Mouse (Mus musculus): ENCODE results near the gene Lmx1a. TPM values are rescaled to one million over a fixed set of nuclear protein-coding genes. Genes with fewer than 3 reads are reported as not detected.
A peak's percentile ranks its signal among the peaks of the same experiment; 100 is the strongest.

The Lmx1a gene
- total RNA-seq, 1 experiment from 2014 or later, result not detected

GRCm38 (mm10) chr1:167691911-167692682 is 3.1 kb downstream of the Lmx1a start:
- ATAC-seq (replicated peaks in 1 of 2; ENCODE audit: insufficient read depth in 1 of 2, low FRiP score in 2 of 2, low TSS enrichment in 1 of 2, low read depth in 1 of 2, poor library complexity in 2 of 2, severe bottlenecking in 2 of 2), result peak; percentile 14 to 28; a peak in 2 of 4 replicates

- ATAC-seq (replicated peaks in 1 of 2; ENCODE audit: insufficient read depth in 1 of 2, low FRiP score in 2 of 2, low TSS enrichment in 1 of 2, low read depth in 1 of 2, poor library complexity in 2 of 2, severe bottlenecking in 2 of 2), result no peak; a peak in 1 of 4 replicates
These were observed 3.6 kb downstream of the Lmx1a start for GRCm38 (mm10) chr1:167692683-167693045.

GRCm38 (mm10) chr1:167693499-167694240 is 4.6 kb downstream of the Lmx1a start:
- no peak for ATAC-seq (replicated peaks in 1 of 2; ENCODE audit: insufficient read depth in 1 of 2, low FRiP score in 2 of 2, low TSS enrichment in 1 of 2, low read depth in 1 of 2, poor library complexity in 2 of 2, severe bottlenecking in 2 of 2)

GRCm38 (mm10) chr1:167694731-167695130 is 5.7 kb downstream of the Lmx1a start:
- no peak for ATAC-seq (replicated peaks in 1 of 2; ENCODE audit: insufficient read depth in 1 of 2, low FRiP score in 2 of 2, low TSS enrichment in 1 of 2, low read depth in 1 of 2, poor library complexity in 2 of 2, severe bottlenecking in 2 of 2)

- ATAC-seq (replicated peaks in 1 of 2; ENCODE audit: insufficient read depth in 1 of 2, low FRiP score in 2 of 2, low TSS enrichment in 1 of 2, low read depth in 1 of 2, poor library complexity in 2 of 2, severe bottlenecking in 2 of 2), result no peak
These were observed 6.9 kb downstream of the Lmx1a start for GRCm38 (mm10) chr1:167695910-167696459.

GRCm38 (mm10) chr1:167699706-167700105 is 10.7 kb downstream of the Lmx1a start:
- ATAC-seq (replicated peaks in 1 of 2; ENCODE audit: insufficient read depth in 1 of 2, low FRiP score in 2 of 2, low TSS enrichment in 1 of 2, low read depth in 1 of 2, poor library complexity in 2 of 2, severe bottlenecking in 2 of 2), result no peak

- no peak for ATAC-seq (replicated peaks in 1 of 2; ENCODE audit: insufficient read depth in 1 of 2, low FRiP score in 2 of 2, low TSS enrichment in 1 of 2, low read depth in 1 of 2, poor library complexity in 2 of 2, severe bottlenecking in 2 of 2)
These were observed 11.2 kb downstream of the Lmx1a start for GRCm38 (mm10) chr1:167700221-167700620.

GRCm38 (mm10) chr1:167705527-167705926 is 16.5 kb downstream of the Lmx1a start:
- no peak for ATAC-seq (replicated peaks in 1 of 2; ENCODE audit: insufficient read depth in 1 of 2, low FRiP score in 2 of 2, low TSS enrichment in 1 of 2, low read depth in 1 of 2, poor library complexity in 2 of 2, severe bottlenecking in 2 of 2)

- no peak for ATAC-seq (replicated peaks in 1 of 2; ENCODE audit: insufficient read depth in 1 of 2, low FRiP score in 2 of 2, low TSS enrichment in 1 of 2, low read depth in 1 of 2, poor library complexity in 2 of 2, severe bottlenecking in 2 of 2)
These were observed 19.7 kb downstream of the Lmx1a start for GRCm38 (mm10) chr1:167708761-167709160.

GRCm38 (mm10) chr1:167715730-167716341 is 26.8 kb downstream of the Lmx1a start:
- ATAC-seq (replicated peaks in 1 of 2; ENCODE audit: insufficient read depth in 1 of 2, low FRiP score in 2 of 2, low TSS enrichment in 1 of 2, low read depth in 1 of 2, poor library complexity in 2 of 2, severe bottlenecking in 2 of 2), result no peak

GRCm38 (mm10) chr1:167734471-167734870 is 45.4 kb downstream of the Lmx1a start:
- no peak for ATAC-seq (replicated peaks in 1 of 2; ENCODE audit: insufficient read depth in 1 of 2, low FRiP score in 2 of 2, low TSS enrichment in 1 of 2, low read depth in 1 of 2, poor library complexity in 2 of 2, severe bottlenecking in 2 of 2)

GRCm38 (mm10) chr1:167736793-167737192 is 47.8 kb downstream of the Lmx1a start:
- no peak for ATAC-seq (replicated peaks in 1 of 2; ENCODE audit: insufficient read depth in 1 of 2, low FRiP score in 2 of 2, low TSS enrichment in 1 of 2, low read depth in 1 of 2, poor library complexity in 2 of 2, severe bottlenecking in 2 of 2)

- ATAC-seq (replicated peaks in 1 of 2; ENCODE audit: insufficient read depth in 1 of 2, low FRiP score in 2 of 2, low TSS enrichment in 1 of 2, low read depth in 1 of 2, poor library complexity in 2 of 2, severe bottlenecking in 2 of 2), result no peak
These were observed 50.2 kb downstream of the Lmx1a start for GRCm38 (mm10) chr1:167739286-167739685.

- ATAC-seq (replicated peaks in 1 of 2; ENCODE audit: insufficient read depth in 1 of 2, low FRiP score in 2 of 2, low TSS enrichment in 1 of 2, low read depth in 1 of 2, poor library complexity in 2 of 2, severe bottlenecking in 2 of 2), result no peak
These were observed 57.6 kb downstream of the Lmx1a start for GRCm38 (mm10) chr1:167746676-167747075.

GRCm38 (mm10) chr1:167752661-167753060 is 63.6 kb downstream of the Lmx1a start:
- no peak for ATAC-seq (replicated peaks in 1 of 2; ENCODE audit: insufficient read depth in 1 of 2, low FRiP score in 2 of 2, low TSS enrichment in 1 of 2, low read depth in 1 of 2, poor library complexity in 2 of 2, severe bottlenecking in 2 of 2)

GRCm38 (mm10) chr1:167754085-167754484 is 65.0 kb downstream of the Lmx1a start:
- ATAC-seq (replicated peaks in 1 of 2; ENCODE audit: insufficient read depth in 1 of 2, low FRiP score in 2 of 2, low TSS enrichment in 1 of 2, low read depth in 1 of 2, poor library complexity in 2 of 2, severe bottlenecking in 2 of 2), result no peak

- ATAC-seq (replicated peaks in 1 of 2; ENCODE audit: insufficient read depth in 1 of 2, low FRiP score in 2 of 2, low TSS enrichment in 1 of 2, low read depth in 1 of 2, poor library complexity in 2 of 2, severe bottlenecking in 2 of 2), result no peak
These were observed 65.8 kb downstream of the Lmx1a start for GRCm38 (mm10) chr1:167754636-167755522.

Measured in hematopoietic stem cell, adult 5-6 weeks (primary cell).